Mouse (Mus musculus): Measurements from ENCODE around the gene Gm20662. TPM values are rescaled to one million over a fixed set of nuclear protein-coding genes. Genes with fewer than 3 reads are reported as not detected.

The Gm20662 gene
- total RNA-seq, 2 experiments from 2014 or later: 1.1 to 1.7 TPM

DNA sequence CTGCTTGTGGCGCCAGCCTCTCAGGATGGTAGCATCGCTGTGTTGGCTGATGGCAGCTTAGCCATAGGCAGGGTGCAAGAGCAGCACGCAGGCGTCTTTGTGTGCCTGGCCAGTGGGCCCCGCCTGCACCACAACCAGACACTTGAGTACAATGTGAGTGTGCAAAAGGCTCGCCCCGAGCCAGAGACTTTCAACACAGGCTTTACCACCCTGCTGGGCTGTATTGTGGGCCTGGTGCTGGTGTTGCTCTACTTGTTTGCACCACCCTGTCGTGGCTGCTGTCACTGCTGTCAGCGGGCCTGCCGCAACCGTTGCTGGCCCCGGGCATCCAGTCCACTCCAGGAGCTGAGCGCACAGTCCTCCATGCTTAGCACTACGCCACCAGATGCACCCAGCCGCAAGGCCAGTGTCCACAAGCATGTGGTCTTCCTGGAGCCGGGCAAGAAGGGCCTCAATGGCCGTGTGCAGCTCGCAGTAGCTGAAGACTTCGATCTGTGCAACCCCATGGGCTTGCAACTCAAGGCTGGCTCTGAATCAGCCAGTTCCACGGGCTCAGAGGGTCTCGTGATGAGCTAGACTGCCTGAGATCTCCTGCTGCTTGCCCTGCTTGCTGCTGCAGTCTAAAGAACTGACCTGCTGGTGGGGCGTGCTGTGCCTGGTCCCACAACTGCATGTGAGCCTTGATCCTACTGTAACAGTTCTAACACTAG lies 58.3 kb downstream of the Gm20662 start:
- no peak for DNase-seq

- no peak for DNase-seq
Observed at GRCm38 (mm10) chr9:108055061-108055460, 58.9 kb downstream of the Gm20662 start.

DNA sequence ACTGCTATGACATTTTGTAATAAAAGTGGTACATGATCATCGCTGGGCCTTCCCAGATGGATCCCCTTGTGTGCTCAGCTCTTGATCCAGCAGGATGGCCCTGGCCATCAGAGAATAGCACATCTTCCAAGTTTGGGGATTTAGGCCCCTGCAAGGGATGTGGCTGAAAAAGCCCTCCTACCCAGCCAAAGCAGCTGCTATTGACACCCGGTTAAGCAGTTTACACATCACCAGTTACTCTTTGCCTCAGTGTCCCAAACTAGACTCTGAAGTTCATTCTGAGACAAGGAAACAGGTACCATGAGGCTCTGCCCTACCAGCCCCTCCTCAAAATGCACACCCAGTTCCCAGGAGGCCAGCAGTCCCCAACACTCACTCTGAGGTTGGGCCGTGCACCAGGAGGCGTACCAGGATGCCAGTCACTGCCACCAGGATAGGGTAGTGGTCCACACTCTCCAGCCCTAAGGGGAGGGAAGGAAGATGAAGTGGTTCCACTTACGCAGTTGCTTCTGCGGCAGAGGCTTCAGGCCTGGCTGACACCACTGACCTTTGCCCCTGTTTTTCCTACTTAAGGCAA lies 59.6 kb downstream of the Gm20662 start:
- no peak for DNase-seq

- DNase-seq: no peak
Observed at GRCm38 (mm10) chr9:108056361-108057261, 60.5 kb downstream of the Gm20662 start.

- peak; percentile 71 to 84 for DNase-seq
Observed at GRCm38 (mm10) chr9:108057262-108057562, 61.1 kb downstream of the Gm20662 start.

DNA sequence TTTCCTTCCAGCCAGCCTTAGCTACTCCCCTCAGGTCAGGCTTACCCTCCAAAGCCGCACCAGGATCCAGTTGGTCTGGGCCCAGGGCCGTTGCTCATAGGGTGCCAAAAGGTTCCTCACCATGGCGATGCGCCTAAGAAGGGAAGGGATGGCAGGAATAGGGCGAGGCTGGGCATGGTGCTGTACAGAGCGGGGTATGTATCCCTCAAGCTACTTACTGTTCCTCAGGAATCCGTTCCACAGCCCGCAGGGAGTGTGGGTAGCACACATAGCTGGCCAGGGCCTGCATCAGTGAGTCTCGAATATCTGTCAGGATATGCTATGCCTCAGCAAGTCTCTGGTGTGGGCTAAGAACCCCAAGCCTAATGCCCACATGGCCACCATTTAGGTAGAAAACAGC lies 62.1 kb downstream of the Gm20662 start:
- DNase-seq: no peak

- no peak for DNase-seq
Observed at GRCm38 (mm10) chr9:108062142-108062541, 66.0 kb downstream of the Gm20662 start.

- DNase-seq: peak in 1 of 2 experiments; percentile 1
Observed at GRCm38 (mm10) chr9:108063361-108063760, 67.2 kb downstream of the Gm20662 start.

DNA sequence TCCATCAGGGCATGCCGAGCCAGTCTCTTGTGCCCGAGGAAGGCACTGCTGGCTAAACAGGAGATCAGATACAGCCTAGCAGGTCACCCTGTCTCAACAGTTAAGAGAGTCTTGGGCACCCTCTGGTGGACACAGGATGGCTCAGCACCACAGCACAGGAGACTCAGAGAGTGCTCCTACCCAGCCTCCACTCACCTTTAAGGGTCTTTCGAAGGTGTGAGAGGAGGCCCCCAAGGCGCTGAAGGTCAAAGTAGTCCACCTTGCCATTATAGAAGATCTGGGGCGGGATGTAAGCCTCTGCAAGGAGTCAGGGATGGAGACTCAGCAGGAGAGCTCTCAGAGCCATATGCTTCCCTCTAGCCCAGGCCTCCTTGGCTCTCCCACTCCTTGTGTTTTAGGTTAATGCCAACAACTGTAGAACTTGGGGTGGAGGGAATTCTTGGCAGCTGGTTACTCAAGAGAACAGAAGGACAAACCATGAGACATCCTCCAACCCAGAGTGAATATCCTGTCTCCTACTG lies 69.4 kb downstream of the Gm20662 start:
- peak; percentile 76 for DNase-seq

DNA sequence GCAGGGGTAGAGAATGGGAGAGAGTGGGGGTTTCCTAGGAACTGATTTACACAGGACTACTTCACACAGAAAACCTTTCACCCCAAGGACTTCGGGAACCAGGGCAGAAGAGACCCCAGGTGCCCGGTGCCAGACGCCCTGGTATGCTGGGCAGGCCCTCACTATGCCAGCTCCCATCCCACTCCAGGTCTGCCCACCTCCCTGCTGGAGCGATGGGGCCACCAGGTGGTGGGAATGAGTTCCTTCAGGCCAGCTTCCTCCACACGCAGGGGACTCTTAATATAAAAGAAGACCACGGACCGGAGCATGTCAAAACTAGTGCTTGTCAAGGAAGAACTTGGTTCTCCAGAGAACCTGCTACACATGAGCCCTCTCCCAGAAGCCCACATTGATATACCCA lies 71.0 kb downstream of the Gm20662 start:
- no peak for DNase-seq

DNA sequence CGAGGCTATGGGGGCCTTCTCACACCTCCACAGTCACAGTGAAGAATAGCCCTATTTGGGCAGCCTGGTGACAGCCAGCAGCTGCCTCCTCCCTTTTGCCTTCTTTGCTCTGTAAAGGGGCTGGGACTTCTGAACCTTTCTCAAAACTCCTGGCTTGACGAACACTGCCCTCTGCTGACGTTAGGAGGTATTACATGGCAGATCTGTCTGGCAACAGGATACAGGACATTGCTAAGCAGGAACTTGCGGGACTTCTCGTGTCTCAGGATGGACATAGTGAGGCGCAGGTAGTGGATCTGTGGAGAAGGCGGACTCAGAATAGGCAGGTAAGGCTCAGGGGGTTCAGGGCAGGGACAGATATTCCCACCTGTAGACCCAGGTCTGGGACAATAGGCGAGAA lies 71.8 kb downstream of the Gm20662 start:
- peak; percentile 81 to 84 for DNase-seq

GRCm38 (mm10) chr9:108069007-108069406 lies 72.9 kb downstream of the Gm20662 start:
- DNase-seq: no peak

- no peak for DNase-seq
Observed at GRCm38 (mm10) chr9:108069529-108069928, 73.4 kb downstream of the Gm20662 start.

- no peak for DNase-seq
Observed at GRCm38 (mm10) chr9:108071801-108072200, 75.7 kb downstream of the Gm20662 start.

- no peak for DNase-seq
Observed at GRCm38 (mm10) chr9:108072481-108072924, 76.4 kb downstream of the Gm20662 start.

DNA sequence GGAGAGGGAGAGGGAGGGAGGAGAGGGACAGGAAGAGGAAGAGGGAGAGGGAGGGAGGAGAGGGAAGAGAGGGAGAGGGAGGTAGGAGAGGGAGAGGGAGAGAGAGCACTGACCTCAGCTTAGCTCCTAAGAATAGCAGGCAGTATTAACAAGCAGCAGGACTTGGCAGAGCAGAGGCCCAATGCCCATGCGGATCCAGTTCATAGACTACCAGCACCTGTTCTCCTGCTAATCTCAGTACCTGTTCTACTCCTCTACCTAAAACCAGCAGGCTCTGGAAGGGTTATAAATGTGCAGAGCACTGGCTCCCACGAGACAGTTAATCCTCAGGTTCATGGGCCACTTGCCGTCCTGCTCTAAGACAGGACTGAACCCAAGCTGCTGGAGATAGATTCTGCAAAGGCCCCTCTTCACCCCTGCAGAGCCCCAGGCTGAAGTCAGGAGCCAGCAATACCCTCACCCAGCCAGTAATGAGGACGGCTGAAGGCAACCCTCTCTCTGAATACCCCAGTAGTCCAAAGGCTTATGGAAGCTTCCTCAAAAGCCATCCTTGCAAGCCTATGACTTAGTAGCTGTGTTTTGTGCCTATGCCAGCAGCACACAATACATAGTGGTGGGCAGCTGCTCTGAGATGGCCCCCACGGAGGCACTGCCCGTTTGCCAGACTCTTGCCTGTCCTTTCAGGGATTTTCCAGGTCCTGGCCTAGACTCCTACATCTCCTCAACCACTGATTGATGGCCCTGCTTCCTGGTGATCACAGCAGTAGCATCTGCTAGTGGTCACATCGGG lies 77.2 kb downstream of the Gm20662 start:
- no peak for DNase-seq

DNA sequence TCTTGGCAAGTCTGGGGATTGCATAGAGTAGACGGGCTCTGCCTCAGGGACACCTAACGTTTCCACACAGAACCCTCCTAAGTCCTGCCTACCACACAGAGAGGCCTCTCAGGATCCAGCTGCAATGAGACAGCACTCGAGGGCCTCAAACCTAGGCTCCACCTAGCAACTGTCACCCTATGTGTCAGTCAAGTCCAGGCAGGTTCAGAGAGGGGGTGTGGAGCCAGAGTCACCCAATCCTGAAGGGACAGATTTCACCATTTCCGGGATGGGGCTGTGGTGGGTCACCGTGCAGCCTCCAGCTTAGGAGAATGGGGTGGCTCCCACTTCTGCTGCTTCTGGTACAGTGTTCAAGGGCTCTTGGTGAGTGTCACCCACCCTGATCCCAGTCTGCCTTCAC lies 84.0 kb downstream of the Gm20662 start, which contains the start of gene Mst1:
TSS of gene Mst1 (plus strand) at position 269 of the 400 bp plus-strand sequence.
- DNase-seq: no peak

- DNase-seq: no peak
Observed at GRCm38 (mm10) chr9:108082549-108082948, 86.4 kb downstream of the Gm20662 start.

- DNase-seq: no peak
Observed at GRCm38 (mm10) chr9:108082988-108083431, 86.9 kb downstream of the Gm20662 start, which contains the start of gene Rnf123. Gene Rnf123, minus strand, starts transcription at chr9:108083346.

DNA sequence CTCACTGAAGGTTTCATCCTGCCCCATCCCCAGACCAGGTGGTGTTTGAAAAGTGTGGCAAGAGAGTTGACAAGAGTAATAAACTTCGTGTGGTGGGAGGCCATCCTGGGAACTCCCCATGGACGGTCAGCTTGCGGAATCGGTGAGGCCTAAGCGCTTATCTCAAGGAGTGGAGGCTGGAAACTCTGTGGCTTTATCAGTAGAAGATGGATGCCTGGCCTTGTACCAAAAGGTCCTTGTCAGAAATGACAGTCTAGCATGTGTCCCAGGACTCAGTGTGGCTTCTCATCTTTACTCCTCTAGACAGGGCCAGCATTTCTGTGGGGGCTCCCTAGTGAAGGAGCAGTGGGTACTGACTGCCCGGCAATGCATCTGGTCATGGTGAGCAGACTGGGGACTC lies 87.4 kb downstream of the Gm20662 start:
- DNase-seq: no peak

GRCm38 (mm10) chr9:108085261-108085660 lies 89.1 kb downstream of the Gm20662 start:
- DNase-seq: no peak

Measured in adrenal gland, postnatal 36 days (tissue).